Comparison of ENCODE assay signal across 15 mouse cellular contexts in genomic region chr12:27538210-27538609, GRCm38 (mm10).
DNase-seq lines count a peak whose midpoint lies in the region; ATAC-seq lines count a peak whose summit lies in the region.
"Had no signal": no experiment of that assay in that cellular context is flagged by ENCODE, and none has a peak within 500 bp of the region (broad histone marks: within the 10 kb centered on the region; RNA-seq: fewer than 3 reads in every experiment).

No protein-coding gene starts in this region.

- H3K27ac ChIP-seq in kidney, embryonic 15.5 days: peak overlapping the region; percentile 46; the same call in 1 of the 2 replicates
- H3K27ac ChIP-seq in midbrain, embryonic 13.5 days: peak overlapping the region; percentile 37; the same call in 1 of the 2 replicates

- no peak overlapping the region for H3K9ac ChIP-seq in kidney, embryonic 15.5 days
- H3K9ac ChIP-seq in midbrain, embryonic 13.5 days (replicated peaks): no peak overlapping the region

- no peak overlapping the region for H3K4me3 ChIP-seq in kidney, embryonic 15.5 days (replicated peaks)
- no peak overlapping the region for H3K4me3 ChIP-seq in midbrain, embryonic 13.5 days (replicated peaks)

- H3K36me3 ChIP-seq in kidney, embryonic 15.5 days: no peaks in the 10 kb centered on the region
- no peaks in the 10 kb centered on the region for H3K36me3 ChIP-seq in midbrain, embryonic 13.5 days
- H3K36me3 ChIP-seq: G1E had no signal

- H3K4me1 ChIP-seq in kidney, embryonic 15.5 days: peaks cover 21% of the 10 kb centered on the region
- peaks cover 21% of the 10 kb centered on the region for H3K4me1 ChIP-seq in midbrain, embryonic 13.5 days (replicated peaks)

- H3K9me3 ChIP-seq in kidney, embryonic 15.5 days (replicated peaks): no peaks in the 10 kb centered on the region
- H3K9me3 ChIP-seq in midbrain, embryonic 13.5 days: no peaks in the 10 kb centered on the region

- H3K27me3 ChIP-seq in kidney, embryonic 15.5 days: no peaks in the 10 kb centered on the region
- no peaks in the 10 kb centered on the region for H3K27me3 ChIP-seq in midbrain, embryonic 13.5 days

- no peak overlapping the region for H3K4me2 ChIP-seq in kidney, embryonic 15.5 days
- no peak overlapping the region for H3K4me2 ChIP-seq in midbrain, embryonic 13.5 days (replicated peaks)

- DNase-seq in embryo, embryonic 10 days (ENCODE audit: low spot score): peak; percentile 28
- no peak for DNase-seq in embryo, embryonic 9.5 days (ENCODE audit: extremely low spot score)
- no peak for DNase-seq in kidney, adult 18-20 months
- peak; percentile 17 for DNase-seq in Muller cell, postnatal 12 days (ENCODE audit: inconsistent ontology term)
- DNase-seq in gastrocnemius, postnatal 4 days (ENCODE audit: low spot score in 2 of 2): no peak
- DNase-seq in layer of hippocampus, adult 9-11 months: no peak
- DNase-seq: heart, adult 18-20 months; heart, postnatal 10 days; kidney, postnatal 36 days; lung, adult 18-20 months; thymus, postnatal 36 days had no signal

- 13% methylated on average over 4 of the region's 4 CpGs for WGBS in kidney, embryonic 15.5 days
- 17% methylated on average over 4 of the region's 4 CpGs for WGBS in midbrain, embryonic 13.5 days

- ATAC-seq in kidney, embryonic 15.5 days (replicated peaks; ENCODE audit: low FRiP score): 0 out of 2 replicates have a peak, but pooled peaks have one; percentile 25
- 0 out of 2 replicates have a peak, but pooled peaks have one; percentile 6 for ATAC-seq in midbrain, embryonic 13.5 days
- ATAC-seq: CD4-positive, CD25-positive, alpha-beta regulatory T cell, adult 4 months had no signal

Comparison
In these comparisons a context has a peak if more than half of its experiments do, and no peak if none do; other contexts are left out.
1. DNase-seq: peak in embryo, embryonic 10 days (single experiment) and Muller cell, postnatal 12 days (single experiment); none in embryo, embryonic 9.5 days (single experiment), kidney, adult 18-20 months (single experiment), gastrocnemius, postnatal 4 days (0 of 2) and layer of hippocampus, adult 9-11 months (single experiment).